Mouse (Mus musculus) cortical plate, adult 2 months (tissue): ENCODE results near the gene Igfbp4.

Source experiments
- CTCF ChIP-seq: fragments of 200-500 bp; IDR thresholded peaks from 2 replicates; pipeline ENCODE4 v1.5.1; 2011; ENCODE audit warnings: mild to moderate bottlenecking, control low read depth, low read length; ENCODE audit not compliant: insufficient read depth; ENCODE audit errors: extremely low read depth
- POLR2A ChIP-seq: fragments of 200-500 bp; IDR thresholded peaks from 2 replicates; pipeline ENCODE4 v1.6.1; 2011; ENCODE audit warnings: mild to moderate bottlenecking, low read length, control low read depth; ENCODE audit not compliant: insufficient read depth; ENCODE audit errors: extremely low read depth

- TF ChIP-seq CTCF (no peak), POLR2A (no peak)
These were observed 52.7 kb downstream of the Igfbp4 start for GRCm38 (mm10) chr11:99093740-99094139.
